Mouse (Mus musculus): Measurements from ENCODE around the gene Hdgfl2. TPM values are rescaled to one million over a fixed set of nuclear protein-coding genes. Genes with fewer than 3 reads are reported as not detected.

Gene Hdgfl2
- polyA plus RNA-seq, 1 experiment from 2014 or later: 27.7 TPM

GRCm38 (mm10) chr17:56136558-56136957 lies 57.1 kb downstream of the Hdgfl2 start:
- H3K4me2 ChIP-seq (ENCODE audit: low read depth, low read length): no peak overlapping the region
- H3K4me1 ChIP-seq (ENCODE audit: insufficient read depth): peaks cover 41% of the 10 kb centered on the region
- peaks cover 33% of the 10 kb centered on the region for H3K27me3 ChIP-seq (ENCODE audit: insufficient read depth, low read length)
- no peak overlapping the region for H3K9ac ChIP-seq (replicated peaks)
- no peak for TF ChIP-seq CTCF (IDR thresholded peaks at IDR 0.05; ENCODE audit: low read depth)
- no peak for TF ChIP-seq EP300 (IDR thresholded peaks at IDR 0.05; ENCODE audit: low read depth)
- no peak overlapping the region for H3K27ac ChIP-seq (ENCODE audit: low read depth)
- DNase-seq (no peak), ATAC-seq (no peak)
- no peaks in the 10 kb centered on the region for H3K9me3 ChIP-seq (ENCODE audit: low read length)
- 61% methylated on average over 7 of the region's 7 CpGs for WGBS (ENCODE audit: insufficient replicate concordance)
- no peaks in the 10 kb centered on the region for H3K36me3 ChIP-seq (replicated peaks; ENCODE audit: insufficient read depth, low read length)
- H3K4me3 ChIP-seq (ENCODE audit: low read depth, low read length): no peak overlapping the region

GRCm38 (mm10) chr17:56137839-56138613 lies 58.6 kb downstream of the Hdgfl2 start:
- Histone ChIP-seq H3K9ac (replicated peaks) (no peak overlapping the region), H3K27ac (ENCODE audit: low read depth) (no peak overlapping the region), H3K4me2 (ENCODE audit: low read depth, low read length) (no peak overlapping the region), H3K4me3 (ENCODE audit: low read depth, low read length) (no peak overlapping the region), H3K4me1 (ENCODE audit: insufficient read depth) (peaks cover 42% of the 10 kb centered on the region), H3K9me3 (ENCODE audit: low read length) (no peaks in the 10 kb centered on the region), H3K36me3 (replicated peaks; ENCODE audit: insufficient read depth, low read length) (no peaks in the 10 kb centered on the region), H3K27me3 (ENCODE audit: insufficient read depth, low read length) (peaks cover 48% of the 10 kb centered on the region)
- TF ChIP-seq CTCF (IDR thresholded peaks at IDR 0.05; ENCODE audit: low read depth): no peak
- TF ChIP-seq EP300 (IDR thresholded peaks at IDR 0.05; ENCODE audit: low read depth): no peak
- ATAC-seq (no peak), DNase-seq (no peak)
- 41% methylated on average over 25 of the region's 25 CpGs for WGBS (ENCODE audit: insufficient replicate concordance)

- Histone ChIP-seq H3K9ac (replicated peaks) (peak overlapping the region; percentile 21; the same call in 1 of the 2 replicates), H3K36me3 (replicated peaks; ENCODE audit: insufficient read depth, low read length) (no peaks in the 10 kb centered on the region), H3K27ac (ENCODE audit: low read depth) (no peak overlapping the region), H3K27me3 (ENCODE audit: insufficient read depth, low read length) (peaks cover 58% of the 10 kb centered on the region), H3K4me1 (ENCODE audit: insufficient read depth) (peaks cover 29% of the 10 kb centered on the region), H3K4me3 (ENCODE audit: low read depth, low read length) (peak overlapping the region; percentile 49), H3K9me3 (ENCODE audit: low read length) (no peaks in the 10 kb centered on the region), H3K4me2 (ENCODE audit: low read depth, low read length) (peak overlapping the region; percentile 88)
- WGBS (ENCODE audit: insufficient replicate concordance): 14% methylated on average over 15 of the region's 21 CpGs
- ATAC-seq (no peak), DNase-seq (no peak)
- TF ChIP-seq CTCF (IDR thresholded peaks at IDR 0.05; ENCODE audit: low read depth): no peak
- no peak for TF ChIP-seq EP300 (IDR thresholded peaks at IDR 0.05; ENCODE audit: low read depth)
Observed at GRCm38 (mm10) chr17:56139355-56139754, 59.9 kb downstream of the Hdgfl2 start.

GRCm38 (mm10) chr17:56139858-56140595 lies 60.6 kb downstream of the Hdgfl2 start, which contains the start of gene Sema6b:
Gene Sema6b (minus strand): TSS chr17:56140343.
- Histone ChIP-seq H3K36me3 (replicated peaks; ENCODE audit: insufficient read depth, low read length) (no peaks in the 10 kb centered on the region), H3K4me1 (ENCODE audit: insufficient read depth) (peaks cover 22% of the 10 kb centered on the region), H3K27ac (ENCODE audit: low read depth) (no peak within 1 kb of the TSS), H3K9ac (replicated peaks) (peak within 1 kb of the TSS; percentile 21; the same call in 1 of the 2 replicates), H3K27me3 (ENCODE audit: insufficient read depth, low read length) (peaks cover 58% of the 10 kb centered on the region), H3K4me3 (ENCODE audit: low read depth, low read length) (peak within 1 kb of the TSS; percentile 49), H3K9me3 (ENCODE audit: low read length) (no peaks in the 10 kb centered on the region), H3K4me2 (ENCODE audit: low read depth, low read length) (peak within 1 kb of the TSS; percentile 88)
- peak; percentile 40 for ATAC-seq
- 2% methylated on average over 63 of the region's 79 CpGs for WGBS (ENCODE audit: insufficient replicate concordance)
- TF ChIP-seq CTCF (IDR thresholded peaks at IDR 0.05; ENCODE audit: low read depth): no peak
- TF ChIP-seq EP300 (IDR thresholded peaks at IDR 0.05; ENCODE audit: low read depth): no peak
- DNase-seq: peak; percentile 60

- Histone ChIP-seq H3K4me1 (ENCODE audit: insufficient read depth) (peaks cover 21% of the 10 kb centered on the region), H3K9ac (replicated peaks) (no peak overlapping the region), H3K27me3 (ENCODE audit: insufficient read depth, low read length) (peaks cover 63% of the 10 kb centered on the region), H3K36me3 (replicated peaks; ENCODE audit: insufficient read depth, low read length) (no peaks in the 10 kb centered on the region), H3K4me3 (ENCODE audit: low read depth, low read length) (0 out of 2 replicates have a peak overlapping the region, but pooled peaks have one; percentile 10), H3K4me2 (ENCODE audit: low read depth, low read length) (peak overlapping the region; percentile 58), H3K27ac (ENCODE audit: low read depth) (no peak overlapping the region), H3K9me3 (ENCODE audit: low read length) (no peaks in the 10 kb centered on the region)
- DNase-seq (no peak), ATAC-seq (no peak)
- TF ChIP-seq EP300 (IDR thresholded peaks at IDR 0.05; ENCODE audit: low read depth) (no peak), CTCF (IDR thresholded peaks at IDR 0.05; ENCODE audit: low read depth) (no peak)
- 3% methylated on average over 41 of the region's 47 CpGs for WGBS (ENCODE audit: insufficient replicate concordance)
Observed at GRCm38 (mm10) chr17:56141702-56142605, 62.5 kb downstream of the Hdgfl2 start.

Measured in liver, postnatal 0 days (tissue).